ENCODE assay signal across 8 mouse cellular contexts in genomic region chr17:3285030-3285671, GRCm38 (mm10). TPM values are rescaled to one million over a fixed set of nuclear protein-coding genes. Genes with fewer than 3 reads are reported as not detected.
A peak's percentile ranks its signal among the peaks of the same experiment; 100 is the strongest.
DNase-seq lines count a peak whose midpoint lies in the region; ATAC-seq and TF ChIP-seq lines count a peak whose summit lies in the region.

No protein-coding gene starts in this region.

- no peak overlapping the region for H3K4me3 ChIP-seq in forebrain, embryonic 14.5 days (ENCODE audit: low read depth, low read length)
- no peak overlapping the region for H3K4me3 ChIP-seq in stomach, postnatal 0 days (ENCODE audit: low read depth, low read length)

- no peaks in the 10 kb centered on the region for H3K9me3 ChIP-seq in forebrain, embryonic 14.5 days (replicated peaks; ENCODE audit: control insufficient read depth, low read length)
- H3K9me3 ChIP-seq in stomach, postnatal 0 days (ENCODE audit: control insufficient read depth, low read length) = no peaks in the 10 kb centered on the region

- H3K36me3 ChIP-seq in forebrain, embryonic 14.5 days (ENCODE audit: control insufficient read depth, insufficient read depth, low read length) = no peaks in the 10 kb centered on the region
- H3K36me3 ChIP-seq in stomach, postnatal 0 days (ENCODE audit: control insufficient read depth, insufficient read depth, low read length) = no peaks in the 10 kb centered on the region

- peaks cover 8% of the 10 kb centered on the region; the same call in 1 of the 2 replicates for H3K4me1 ChIP-seq in forebrain, embryonic 14.5 days (ENCODE audit: control insufficient read depth, insufficient read depth, low read length)
- H3K4me1 ChIP-seq in stomach, postnatal 0 days (replicated peaks; ENCODE audit: control insufficient read depth, insufficient read depth) = no peaks in the 10 kb centered on the region

- peak; percentile 28 to 30 for DNase-seq in cerebellum, adult 18-20 months
- no peak for DNase-seq in cerebellum, adult 11 months
- peak; percentile 85 for DNase-seq in NIH3T3 (ENCODE audit: low read depth)
- peak; percentile 72 for DNase-seq in forebrain, embryonic 14.5 days (ENCODE audit: low spot score)
- peak; percentile 40 to 47 for DNase-seq in lung, adult 18-20 months
- no peak for DNase-seq in stomach, postnatal 0 days (ENCODE audit: low spot score)
- no peak for DNase-seq in spleen, postnatal 14 days (ENCODE audit: low spot score in 2 of 2)
- no peak for DNase-seq in frontal cortex, postnatal 25 days (ENCODE audit: low spot score in 2 of 2)

- TF ChIP-seq EP300 in stomach, postnatal 0 days (optimal IDR thresholded peaks at IDR 0.05) = no peak

- TF ChIP-seq CTCF in stomach, postnatal 0 days (IDR thresholded peaks at IDR 0.05; ENCODE audit: low read depth) = 0 out of 2 replicates have a peak, but pooled peaks have one; percentile 9

- no peak overlapping the region for H3K9ac ChIP-seq in forebrain, embryonic 14.5 days (ENCODE audit: low read length)
- no peak overlapping the region for H3K9ac ChIP-seq in stomach, postnatal 0 days (ENCODE audit: low read length)

- ATAC-seq in forebrain, embryonic 14.5 days = peak; percentile 76
- ATAC-seq in stomach, postnatal 0 days (ENCODE audit: low FRiP score, low TSS enrichment) = no peak

- no peak overlapping the region for H3K4me2 ChIP-seq in forebrain, embryonic 14.5 days (ENCODE audit: low read length)
- no peak overlapping the region for H3K4me2 ChIP-seq in stomach, postnatal 0 days (replicated peaks; ENCODE audit: low read depth)

- peak overlapping the region; percentile 61 for H3K27ac ChIP-seq in forebrain, embryonic 14.5 days (ENCODE audit: low read depth, low read length)
- H3K27ac ChIP-seq in stomach, postnatal 0 days (replicated peaks) = no peak overlapping the region

- WGBS in forebrain, embryonic 14.5 days = 27% methylated on average over 7 of the region's 8 CpGs
- 25% methylated on average over 8 of the region's 8 CpGs for WGBS in stomach, postnatal 0 days

- H3K27me3 ChIP-seq in forebrain, embryonic 14.5 days (replicated peaks; ENCODE audit: control insufficient read depth, insufficient read depth, low read length) = no peaks in the 10 kb centered on the region
- no peaks in the 10 kb centered on the region for H3K27me3 ChIP-seq in stomach, postnatal 0 days (ENCODE audit: control insufficient read depth, insufficient read depth, low read length)

RNA-seq across cellular contexts. Expression of gene Tiam2, which starts 41.2 kb away (rescaled TPM):
- 81.3 and 106 TPM in 2 replicates for polyA plus RNA-seq in forebrain, embryonic 14.5 days (2014; fragmentation: Nextera tagmentation; extraction: Ambion mirVana)
- polyA plus RNA-seq in stomach, postnatal 0 days (2015; fragmentation: Nextera tagmentation; extraction: Ambion mirVana) = 1.2 and 1.6 TPM in 2 replicates

Comparison
In these comparisons a context has a peak if more than half of its experiments do, and no peak if none do; other contexts are left out.
1. DNase-seq: peak in cerebellum, adult 18-20 months (2 of 2), NIH3T3 (single experiment), forebrain, embryonic 14.5 days (single experiment) and lung, adult 18-20 months (2 of 2); none in cerebellum, adult 11 months (single experiment), stomach, postnatal 0 days (single experiment), spleen, postnatal 14 days (0 of 2) and frontal cortex, postnatal 25 days (0 of 2).
2. RNA of gene Tiam2, which starts 41.2 kb away (polyA plus RNA-seq): 81.3 to 106 TPM in forebrain, embryonic 14.5 days; 1.2 to 1.6 TPM in stomach, postnatal 0 days; every median in the first group is over 10 times any median in the second.